Mouse (Mus musculus): ENCODE results near the gene Tgfbr2. TPM values are rescaled to one million over a fixed set of nuclear protein-coding genes. Genes with fewer than 3 reads are reported as not detected.

The Tgfbr2 gene
- polyA plus RNA-seq, 2 experiments = 3.2 to 4.2 TPM

DNA sequence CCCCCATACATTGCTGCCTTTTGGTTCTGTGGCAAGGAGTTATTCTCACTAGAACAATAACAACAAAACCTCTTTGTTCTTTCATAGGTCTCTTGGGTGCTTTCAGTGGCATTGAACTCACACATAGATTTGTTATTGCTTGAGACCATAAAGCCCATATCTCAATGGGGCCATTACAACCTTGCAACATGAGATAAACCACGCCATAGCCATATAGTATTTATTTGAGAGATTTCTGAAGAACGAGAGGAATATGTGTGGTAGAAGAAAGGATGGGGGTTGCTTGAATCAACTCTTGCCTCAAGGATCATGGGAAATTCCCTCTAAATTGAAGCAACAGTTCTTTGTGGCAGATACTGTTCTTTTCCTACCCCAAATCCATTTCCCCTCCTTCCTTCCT, 31.7 kb upstream of the Tgfbr2 start:
- ATAC-seq (ENCODE audit: insufficient read depth) (no peak), DNase-seq (ENCODE audit: low read depth in 3 of 3, low spot score in 3 of 3) (no peak)
- no peak for TF ChIP-seq CTCF (IDR thresholded peaks at IDR 0.05; ENCODE audit: low read depth)
- TF ChIP-seq EP300 (IDR thresholded peaks at IDR 0.05; ENCODE audit: low read depth) = no peak
- Histone ChIP-seq H3K4me2 (ENCODE audit: low read depth) (no peak overlapping the region), H3K27me3 (ENCODE audit: control insufficient read depth, insufficient read depth, low read length) (no peaks in the 10 kb centered on the region), H3K4me1 (replicated peaks; ENCODE audit: control insufficient read depth in 2 of 2, insufficient read depth in 2 of 2, low read length in 1 of 2) (0 out of 4 replicates have a peak, but pooled peaks cover 0 to 2% of the 10 kb centered on the region in 2 experiments), H3K36me3 (replicated peaks; ENCODE audit: control insufficient read depth, insufficient read depth, low read depth) (no peaks in the 10 kb centered on the region), H3K9ac (replicated peaks) (no peak overlapping the region), H3K4me3 (ENCODE audit: insufficient read depth in 1 of 2, low read depth in 2 of 2, low read length in 2 of 2) (no peak overlapping the region), H3K27ac (no peak overlapping the region), H3K9me3 (ENCODE audit: control insufficient read depth, low read length) (no peaks in the 10 kb centered on the region)
- WGBS (ENCODE audit: insufficient replicate concordance) = 47% methylated on average over 2 of the region's 2 CpGs

DNA sequence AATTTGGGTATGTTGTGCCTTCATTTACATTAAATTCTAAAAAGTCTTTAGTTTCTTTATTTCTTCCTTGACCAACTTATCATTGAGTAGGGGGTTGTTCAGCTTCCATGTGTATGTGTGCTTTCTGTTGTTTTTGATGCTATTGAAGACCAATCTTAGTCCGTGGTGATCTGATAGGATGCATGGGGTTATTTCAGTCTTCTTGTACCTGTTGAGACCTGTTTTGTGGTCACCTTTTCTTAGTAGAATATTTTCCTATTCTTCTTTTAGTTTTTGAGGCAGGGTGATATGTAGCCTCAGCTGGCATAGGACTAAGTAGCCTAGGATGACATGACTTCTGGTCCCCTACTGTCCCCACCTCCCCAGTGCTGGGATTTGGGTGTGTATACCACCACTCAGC, 28.5 kb upstream of the Tgfbr2 start:
- Histone ChIP-seq H3K4me3 (ENCODE audit: insufficient read depth in 1 of 2, low read depth in 2 of 2, low read length in 2 of 2) (no peak overlapping the region), H3K4me1 (replicated peaks; ENCODE audit: control insufficient read depth in 2 of 2, insufficient read depth in 2 of 2, low read length in 1 of 2) (0 out of 4 replicates have a peak, but pooled peaks cover 0 to under 1% of the 10 kb centered on the region in 2 experiments), H3K27me3 (ENCODE audit: control insufficient read depth, insufficient read depth, low read length) (no peaks in the 10 kb centered on the region), H3K9me3 (ENCODE audit: control insufficient read depth, low read length) (no peaks in the 10 kb centered on the region), H3K4me2 (ENCODE audit: low read depth) (no peak overlapping the region), H3K9ac (replicated peaks) (no peak overlapping the region), H3K36me3 (replicated peaks; ENCODE audit: control insufficient read depth, insufficient read depth, low read depth) (no peaks in the 10 kb centered on the region), H3K27ac (no peak overlapping the region)
- ATAC-seq (ENCODE audit: insufficient read depth) = no peak
- WGBS (ENCODE audit: insufficient replicate concordance) = 52% methylated on average over 1 of the region's 1 CpGs
- no peak for TF ChIP-seq EP300 (IDR thresholded peaks at IDR 0.05; ENCODE audit: low read depth)
- TF ChIP-seq CTCF (IDR thresholded peaks at IDR 0.05; ENCODE audit: low read depth) = no peak
- DNase-seq (ENCODE audit: low read depth in 3 of 3, low spot score in 3 of 3) = no peak

DNA sequence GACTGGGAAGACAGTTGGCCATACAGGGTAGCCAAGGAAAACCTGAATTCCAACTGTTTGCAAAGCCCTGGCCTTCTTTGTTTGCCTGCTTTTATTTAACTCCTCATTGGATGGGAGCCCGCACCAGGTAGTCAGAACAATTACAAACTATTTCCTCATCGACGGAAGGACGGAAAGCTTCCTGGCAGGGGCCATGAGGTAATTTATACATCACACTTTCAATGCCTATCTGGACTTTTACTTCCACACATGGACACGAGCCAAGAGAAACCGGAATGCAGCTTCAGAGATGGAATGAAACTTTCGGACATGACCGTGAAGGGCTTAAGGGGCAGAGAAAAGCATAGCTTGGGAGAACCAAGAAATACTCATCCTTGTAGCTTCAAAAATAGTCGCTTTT, 24.0 kb upstream of the Tgfbr2 start:
- 63% methylated on average over 9 of the region's 9 CpGs for WGBS (ENCODE audit: insufficient replicate concordance)
- H3K9me3 ChIP-seq (ENCODE audit: control insufficient read depth, low read length) = no peaks in the 10 kb centered on the region
- no peak overlapping the region for H3K4me2 ChIP-seq (ENCODE audit: low read depth)
- H3K4me1 ChIP-seq (replicated peaks; ENCODE audit: control insufficient read depth in 2 of 2, insufficient read depth in 2 of 2, low read length in 1 of 2) = no peaks in the 10 kb centered on the region
- TF ChIP-seq CTCF (IDR thresholded peaks at IDR 0.05; ENCODE audit: low read depth) (no peak), EP300 (IDR thresholded peaks at IDR 0.05; ENCODE audit: low read depth) (no peak)
- no peak overlapping the region for H3K4me3 ChIP-seq (ENCODE audit: insufficient read depth in 1 of 2, low read depth in 2 of 2, low read length in 2 of 2)
- DNase-seq (ENCODE audit: low read depth in 3 of 3, low spot score in 3 of 3) (no peak), ATAC-seq (ENCODE audit: insufficient read depth) (no peak)
- no peaks in the 10 kb centered on the region for H3K27me3 ChIP-seq (ENCODE audit: control insufficient read depth, insufficient read depth, low read length)
- H3K9ac ChIP-seq (replicated peaks) = no peak overlapping the region
- H3K36me3 ChIP-seq (replicated peaks; ENCODE audit: control insufficient read depth, insufficient read depth, low read depth) = no peaks in the 10 kb centered on the region
- no peak overlapping the region for H3K27ac ChIP-seq

DNA sequence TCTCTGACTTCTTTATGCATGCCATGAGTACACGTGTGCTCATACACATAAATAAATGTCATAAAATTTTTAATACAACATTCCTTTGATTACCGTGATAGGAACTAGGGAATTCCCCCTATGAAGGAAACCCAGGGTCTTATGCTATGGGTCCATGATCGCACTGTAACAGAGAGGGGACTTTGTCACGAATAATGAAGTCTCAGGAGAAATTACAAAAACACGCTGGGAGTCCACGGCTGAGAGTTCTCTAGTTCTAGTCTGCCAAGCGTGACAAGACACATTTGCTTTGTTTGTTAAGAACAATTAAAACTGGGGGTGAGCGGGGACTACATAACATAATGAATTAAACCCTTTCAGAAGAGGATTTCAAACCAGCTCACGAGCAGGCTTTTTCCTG, 23.3 kb upstream of the Tgfbr2 start:
- Histone ChIP-seq H3K9me3 (ENCODE audit: control insufficient read depth, low read length) (no peaks in the 10 kb centered on the region), H3K4me1 (replicated peaks; ENCODE audit: control insufficient read depth in 2 of 2, insufficient read depth in 2 of 2, low read length in 1 of 2) (peaks cover 0 to 3% of the 10 kb centered on the region in 2 experiments; a peak in 1 of 4 replicates), H3K27me3 (ENCODE audit: control insufficient read depth, insufficient read depth, low read length) (no peaks in the 10 kb centered on the region), H3K4me3 (ENCODE audit: insufficient read depth in 1 of 2, low read depth in 2 of 2, low read length in 2 of 2) (no peak overlapping the region), H3K36me3 (replicated peaks; ENCODE audit: control insufficient read depth, insufficient read depth, low read depth) (no peaks in the 10 kb centered on the region), H3K4me2 (ENCODE audit: low read depth) (no peak overlapping the region), H3K9ac (replicated peaks) (no peak overlapping the region), H3K27ac (no peak overlapping the region)
- WGBS (ENCODE audit: insufficient replicate concordance) = 69% methylated on average over 9 of the region's 9 CpGs
- TF ChIP-seq CTCF (IDR thresholded peaks at IDR 0.05; ENCODE audit: low read depth) = no peak
- TF ChIP-seq EP300 (IDR thresholded peaks at IDR 0.05; ENCODE audit: low read depth) = no peak
- no peak for DNase-seq (ENCODE audit: low read depth in 3 of 3, low spot score in 3 of 3)
- no peak for ATAC-seq (ENCODE audit: insufficient read depth)

DNA sequence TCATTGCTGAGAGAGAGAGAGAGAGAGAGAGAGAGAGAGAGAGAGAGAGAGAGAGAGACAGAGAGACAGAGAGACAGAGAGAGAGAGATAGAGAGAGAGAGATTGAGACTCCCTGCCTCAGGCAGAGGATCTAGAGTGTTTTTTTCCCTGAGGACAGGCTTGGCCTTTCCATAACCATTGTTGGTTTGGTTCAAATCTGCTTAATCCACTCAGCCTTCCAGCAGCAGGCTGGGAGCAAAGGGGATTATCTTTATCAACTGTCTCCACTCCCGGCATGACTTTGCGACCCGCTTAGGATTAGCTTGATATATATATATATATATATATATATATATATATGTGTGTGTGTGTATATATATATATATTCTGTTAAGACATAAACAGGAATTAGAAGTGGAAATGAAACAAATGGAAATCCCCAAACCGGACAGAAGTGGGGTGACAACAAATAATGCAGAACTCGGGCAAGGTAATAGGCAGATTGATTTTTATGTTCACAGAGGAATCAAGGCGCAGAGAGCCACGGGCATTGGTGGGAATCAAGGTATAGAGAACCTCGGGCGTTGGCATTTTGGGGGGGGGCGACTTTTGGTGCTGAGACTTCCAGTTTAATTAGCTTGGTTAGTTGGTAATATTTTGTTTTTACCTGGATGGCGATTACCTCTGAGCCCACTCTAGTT, 22.5 kb upstream of the Tgfbr2 start:
- Histone ChIP-seq H3K4me2 (ENCODE audit: low read depth) (no peak overlapping the region), H3K9ac (replicated peaks) (no peak overlapping the region), H3K4me3 (ENCODE audit: insufficient read depth in 1 of 2, low read depth in 2 of 2, low read length in 2 of 2) (no peak overlapping the region), H3K27me3 (ENCODE audit: control insufficient read depth, insufficient read depth, low read length) (no peaks in the 10 kb centered on the region), H3K4me1 (replicated peaks; ENCODE audit: control insufficient read depth in 2 of 2, insufficient read depth in 2 of 2, low read length in 1 of 2) (peaks cover 0 to 3% of the 10 kb centered on the region in 2 experiments; a peak in 1 of 4 replicates), H3K9me3 (ENCODE audit: control insufficient read depth, low read length) (no peaks in the 10 kb centered on the region), H3K27ac (no peak overlapping the region), H3K36me3 (replicated peaks; ENCODE audit: control insufficient read depth, insufficient read depth, low read depth) (no peaks in the 10 kb centered on the region)
- TF ChIP-seq CTCF (IDR thresholded peaks at IDR 0.05; ENCODE audit: low read depth) (no peak), EP300 (IDR thresholded peaks at IDR 0.05; ENCODE audit: low read depth) (no peak)
- 69% methylated on average over 11 of the region's 11 CpGs for WGBS (ENCODE audit: insufficient replicate concordance)
- ATAC-seq (ENCODE audit: insufficient read depth) = no peak
- no peak for DNase-seq (ENCODE audit: low read depth in 3 of 3, low spot score in 3 of 3)

Data from liver, embryonic 14.5 days (tissue).